Mouse (Mus musculus): Measurements from ENCODE around the gene Smap1.

GRCm38 (mm10) chr1:23934669-23935407 lies 12.7 kb upstream of the Smap1 start:
- no peak for TF ChIP-seq POLR2A (IDR thresholded peaks at IDR 0.05; ENCODE audit: extremely low read depth, insufficient read depth, low read length)
- no peak for TF ChIP-seq CTCF (IDR thresholded peaks at IDR 0.05; ENCODE audit: extremely low read depth, insufficient read depth, low read length)
